Mouse (Mus musculus) brain, embryonic 18.5 days (tissue): ENCODE data around the gene Gm20388.

Experiments
- DNase-seq: peaks from one replicate; pipeline ENCODE4 v3.0.0-alpha.2; 2012; ENCODE audit warnings: low read depth, low spot score

Gene Gm20388

DNA sequence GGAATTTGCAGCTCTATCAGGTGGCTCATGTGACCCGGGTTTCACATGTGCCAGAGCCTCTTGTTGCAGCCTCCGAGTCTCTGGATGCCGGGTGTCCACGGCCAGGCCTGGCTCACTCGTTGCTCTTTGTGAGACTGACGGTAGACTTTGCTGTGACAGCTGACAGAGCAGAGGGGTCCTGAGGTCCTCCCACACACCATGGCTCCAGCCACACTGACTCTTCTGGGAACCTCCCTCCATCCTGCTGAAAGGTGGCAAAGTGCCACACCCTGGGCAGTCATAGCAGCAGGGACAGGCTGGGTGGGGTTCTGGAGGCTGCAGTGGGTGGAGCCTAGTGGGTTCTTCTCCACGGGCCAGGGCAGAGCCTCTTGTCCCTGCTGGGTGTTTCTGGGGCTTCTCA lies 1849.8 kb downstream of the Gm20388 start:
- DNase-seq, result no peak

GRCm38 (mm10) chr8:121761480-121761879 lies 1850.8 kb downstream of the Gm20388 start:
- no peak for DNase-seq

- DNase-seq, result no peak
Measured at GRCm38 (mm10) chr8:121762999-121763699, 1852.5 kb downstream of the Gm20388 start.

- no peak for DNase-seq
Measured at GRCm38 (mm10) chr8:121763700-121764013, 1853.0 kb downstream of the Gm20388 start.

GRCm38 (mm10) chr8:121765594-121766138 lies 1855.0 kb downstream of the Gm20388 start:
- no peak for DNase-seq

DNA sequence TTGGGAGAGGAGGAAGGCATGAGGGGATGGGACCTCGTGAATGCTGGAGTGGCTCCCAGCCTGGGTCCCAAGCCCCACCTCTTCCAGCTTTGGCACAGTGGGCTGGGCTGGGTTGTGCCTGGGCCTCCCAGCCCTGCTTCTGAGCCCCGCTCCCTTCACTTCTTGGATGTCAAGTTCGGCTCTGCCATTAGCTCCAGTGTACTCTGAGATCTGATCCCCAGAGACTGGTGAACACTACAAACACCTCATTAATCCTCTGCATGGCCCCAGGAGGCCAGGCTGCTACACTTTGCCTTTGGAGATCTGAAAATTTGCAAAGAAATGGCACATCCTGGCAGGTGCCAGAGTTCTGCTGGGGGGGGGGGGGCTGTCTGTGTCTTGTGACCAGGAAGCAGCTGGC lies 1858.5 kb downstream of the Gm20388 start:
- no peak for DNase-seq

DNA sequence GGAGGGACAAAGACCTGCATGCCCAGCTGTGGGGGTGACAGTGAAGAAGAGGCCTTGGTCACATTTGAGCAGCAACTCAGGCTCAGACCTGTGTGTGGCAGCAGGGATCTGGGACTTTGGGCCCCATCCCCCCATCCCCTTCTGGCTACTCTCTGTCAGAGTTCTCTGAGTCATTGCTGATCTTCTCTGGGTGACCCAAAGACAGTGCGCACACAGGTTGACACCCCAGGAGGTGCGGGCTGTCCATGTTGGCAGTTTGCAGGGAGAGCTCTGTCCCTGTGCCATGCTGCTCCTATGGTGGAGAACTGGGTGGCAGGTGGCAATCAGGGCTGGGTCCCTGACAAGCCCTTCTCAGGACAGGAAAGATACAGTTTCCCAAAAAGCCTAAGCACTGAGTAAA lies 1859.0 kb downstream of the Gm20388 start:
- DNase-seq, result no peak

- peak; percentile 39 for DNase-seq
Measured at GRCm38 (mm10) chr8:121770845-121771752, 1860.5 kb downstream of the Gm20388 start.

GRCm38 (mm10) chr8:121773876-121774275 lies 1863.2 kb downstream of the Gm20388 start:
- DNase-seq, result no peak

- no peak for DNase-seq
Measured at GRCm38 (mm10) chr8:121782493-121782892, 1871.9 kb downstream of the Gm20388 start.

DNA sequence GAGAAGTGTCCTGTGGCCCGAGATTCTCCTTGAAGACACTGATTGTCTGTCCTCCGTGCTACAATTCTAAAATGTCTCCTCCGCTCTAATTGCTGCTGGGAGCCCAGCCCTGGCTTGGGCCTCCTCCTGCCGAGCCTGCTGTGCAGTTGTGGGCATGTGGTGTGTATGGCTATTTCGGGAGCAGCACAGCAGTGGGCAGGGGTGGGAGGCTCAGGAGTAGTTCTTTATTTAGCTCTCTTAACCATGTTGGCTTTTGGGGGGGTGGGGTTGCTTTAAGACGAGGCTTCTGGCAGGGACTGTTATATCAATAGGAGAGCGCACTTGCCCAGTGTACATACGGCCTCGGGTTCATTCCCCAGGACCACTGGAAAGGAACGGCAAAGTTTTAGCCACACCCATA lies 1875.9 kb downstream of the Gm20388 start:
- no peak for DNase-seq

DNA sequence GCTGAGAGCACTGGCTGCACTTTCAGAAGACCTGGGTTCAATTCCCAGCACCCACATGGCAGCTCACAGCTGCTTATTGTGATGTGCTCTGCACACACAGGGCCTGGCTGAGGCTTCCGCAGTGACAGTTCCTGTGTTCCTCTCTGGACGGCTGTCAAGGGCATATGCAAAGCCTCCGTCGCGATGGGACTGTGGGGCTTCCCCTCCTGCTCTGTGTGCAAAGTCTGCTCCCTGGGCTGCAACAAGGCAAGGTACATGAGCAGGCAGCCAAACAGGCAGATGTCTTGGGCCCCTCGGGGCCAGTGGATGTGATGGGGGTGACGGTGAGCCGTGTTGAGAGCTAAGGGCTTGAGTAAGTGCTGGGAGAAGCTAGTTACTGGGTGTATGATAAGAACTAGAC lies 1878.1 kb downstream of the Gm20388 start:
- no peak for DNase-seq

GRCm38 (mm10) chr8:121792159-121792558 lies 1881.5 kb downstream of the Gm20388 start:
- no peak for DNase-seq

GRCm38 (mm10) chr8:121792627-121793026 lies 1882.0 kb downstream of the Gm20388 start:
- no peak for DNase-seq

DNA sequence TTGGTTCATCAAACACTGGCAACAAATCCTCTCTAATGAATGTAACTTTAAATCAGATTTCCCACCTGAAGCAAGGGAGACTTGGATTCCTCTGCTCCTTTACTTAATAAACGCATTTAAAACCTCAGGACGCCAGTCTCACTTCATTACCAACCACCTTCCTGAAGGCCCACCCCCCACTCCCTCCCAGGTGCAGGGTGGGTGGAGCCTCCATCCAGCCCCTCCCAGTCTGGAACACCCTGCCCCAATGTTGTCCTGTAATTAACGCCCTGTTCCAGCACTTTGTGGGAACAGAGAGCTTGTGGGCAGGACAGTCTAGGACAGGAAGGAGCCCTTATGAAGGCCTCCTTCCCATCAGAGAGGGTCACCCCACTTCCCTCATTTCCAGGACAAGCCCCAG lies 1883.5 kb downstream of the Gm20388 start:
- DNase-seq, result no peak

DNA sequence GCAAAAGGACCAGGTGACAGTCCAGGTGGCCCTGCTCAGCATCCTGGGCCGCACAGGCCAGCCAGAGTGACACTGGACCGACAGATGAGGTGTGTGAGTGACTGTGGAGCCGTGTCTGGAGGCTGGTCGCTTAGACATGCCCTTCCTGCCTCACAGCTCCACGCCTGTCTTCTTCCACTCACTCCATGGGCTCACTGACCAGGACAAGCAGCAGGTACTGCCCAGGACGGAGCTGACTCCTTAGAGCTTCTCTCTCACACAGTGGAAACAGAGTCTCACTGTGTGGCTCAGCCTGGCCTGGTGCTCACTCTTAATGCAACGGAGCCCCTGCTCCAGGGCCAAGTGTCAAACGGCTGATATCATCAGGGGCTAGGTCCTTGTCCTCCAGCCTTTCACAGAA lies 1884.8 kb downstream of the Gm20388 start:
- DNase-seq, result no peak

GRCm38 (mm10) chr8:121796406-121796805 lies 1885.8 kb downstream of the Gm20388 start:
- DNase-seq, result no peak

GRCm38 (mm10) chr8:121798401-121798800 lies 1887.8 kb downstream of the Gm20388 start:
- DNase-seq, result no peak

GRCm38 (mm10) chr8:121804829-121805228 lies 1894.2 kb downstream of the Gm20388 start:
- DNase-seq, result no peak

DNA sequence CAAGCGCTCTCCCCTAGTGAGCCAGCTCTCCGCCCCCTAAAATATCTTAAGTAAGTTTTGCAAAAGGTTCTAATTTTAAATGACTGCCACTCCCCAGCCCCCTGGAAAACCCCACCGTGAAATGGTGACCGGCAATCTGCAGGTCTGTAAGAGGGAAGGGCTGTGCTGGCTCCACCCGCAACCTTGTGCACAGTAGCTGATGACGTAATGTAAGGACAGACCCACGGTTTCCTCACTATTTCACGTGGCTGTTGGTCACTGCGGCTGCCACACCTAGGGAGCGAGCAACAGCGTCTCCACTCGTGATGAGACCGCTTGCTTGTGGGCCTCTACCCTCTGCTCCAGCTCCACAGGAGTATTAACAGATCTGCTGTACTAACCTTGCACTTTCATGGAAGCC lies 1895.5 kb downstream of the Gm20388 start:
- DNase-seq, result no peak

DNA sequence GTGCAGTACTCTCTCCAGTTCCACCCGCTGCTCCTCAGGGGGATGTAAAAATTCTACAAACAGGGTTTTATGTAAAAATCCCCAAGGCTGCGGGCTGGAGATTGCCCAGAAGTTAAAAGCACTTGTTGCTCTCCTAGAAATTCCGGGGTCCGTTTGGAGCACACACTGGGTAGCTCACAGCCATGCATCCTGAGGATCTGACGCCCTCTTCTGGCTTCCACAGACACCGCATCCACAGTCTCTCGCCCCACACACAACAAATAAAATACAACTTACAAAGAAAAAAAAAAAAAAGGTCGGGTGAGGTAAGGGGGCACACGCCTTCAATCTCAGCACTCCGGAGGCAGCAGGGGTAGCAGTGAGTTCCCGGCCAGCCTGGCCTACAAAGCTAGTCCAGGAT lies 1897.4 kb downstream of the Gm20388 start:
- DNase-seq, result no peak

DNA sequence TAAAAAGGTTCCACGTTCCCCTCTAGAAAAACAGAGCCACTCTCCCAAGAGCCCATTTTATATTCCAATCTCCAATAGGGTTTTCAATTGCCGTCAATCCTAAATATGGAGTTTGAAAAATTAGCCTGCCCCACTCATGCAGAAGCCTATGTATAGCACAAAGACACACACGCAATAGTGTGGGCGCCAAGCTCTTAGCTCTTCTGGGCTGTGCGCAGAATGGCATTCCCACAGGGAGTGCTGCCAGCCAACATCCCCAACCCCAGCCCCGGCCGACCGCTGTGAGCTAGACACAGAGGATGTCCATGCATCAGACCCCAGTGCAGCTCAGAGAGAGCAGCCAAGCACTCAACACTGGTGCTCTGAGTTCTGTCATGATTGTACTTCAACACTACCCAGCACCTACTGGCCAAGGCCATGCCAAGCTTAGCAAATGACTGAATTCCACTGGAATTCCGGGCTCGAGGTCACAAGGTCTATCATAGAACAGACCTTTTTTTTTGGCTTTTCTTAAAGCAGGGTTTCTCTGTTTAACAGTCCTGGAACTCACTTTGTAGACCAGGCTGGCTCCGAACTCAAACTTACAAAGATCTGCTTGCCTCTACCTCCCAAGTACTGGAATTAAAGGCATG lies 1899.0 kb downstream of the Gm20388 start:
- no peak for DNase-seq
